Mouse (Mus musculus): ENCODE measurements around the gene Tmem120b. TPM values are rescaled to one million over a fixed set of nuclear protein-coding genes. Genes with fewer than 3 reads are reported as not detected.
A peak's percentile ranks its signal among the peaks of the same experiment; 100 is the strongest.

Tmem120b gene
- polyA plus RNA-seq, 1 experiment, result 10.4 TPM

DNA sequence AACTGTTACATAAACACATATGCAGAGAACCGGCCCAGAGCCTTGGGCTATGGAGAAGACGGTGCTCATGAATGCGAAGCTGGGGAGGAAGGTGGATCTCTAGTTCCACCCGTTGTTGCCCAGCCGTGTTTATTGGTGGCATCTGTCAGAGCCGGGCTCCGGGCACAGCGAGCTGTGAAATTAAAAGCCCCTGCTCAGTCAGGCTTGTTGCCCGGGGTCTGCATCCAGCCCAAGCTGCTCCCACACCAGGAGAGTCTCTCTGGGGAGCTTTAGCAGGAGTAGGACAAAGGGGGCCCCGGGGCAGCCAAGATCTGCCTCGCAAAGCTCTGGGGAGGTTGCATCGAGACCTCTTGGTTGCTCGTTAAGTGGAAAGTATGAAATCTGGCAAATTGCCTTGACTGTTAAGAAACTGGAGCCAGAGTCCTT is 42.1 kb downstream of the Tmem120b start:
- H3K79me2 ChIP-seq (ENCODE audit: control insufficient read depth, insufficient read depth), result no peaks in the 10 kb centered on the region
- H3K4me3 ChIP-seq (ENCODE audit: insufficient read depth, poor library complexity, severe bottlenecking), result no peak overlapping the region
- TF ChIP-seq CEBPB (IDR thresholded peaks at IDR 0.05; ENCODE audit: low read depth), result no peak
- TF ChIP-seq MYOD1 (IDR thresholded peaks at IDR 0.05; ENCODE audit: control insufficient read depth, insufficient read length, low read depth), result no peak
- no peak for TF ChIP-seq CTCF (IDR thresholded peaks at IDR 0.05; ENCODE audit: control insufficient read depth, insufficient read depth, insufficient read length)
- no peak for TF ChIP-seq MAX (IDR thresholded peaks at IDR 0.05)
- no peak for TF ChIP-seq MYOG (IDR thresholded peaks at IDR 0.05; ENCODE audit: control insufficient read depth, extremely low read depth, insufficient read length)
- TF ChIP-seq FOSL1 (IDR thresholded peaks at IDR 0.05; ENCODE audit: insufficient read depth, low read length, poor library complexity, severe bottlenecking), result no peak
- TF ChIP-seq USF1 (IDR thresholded peaks at IDR 0.05; ENCODE audit: low read depth), result no peak
- H3ac ChIP-seq (ENCODE audit: control insufficient read depth, insufficient read length, low read depth), result no peak overlapping the region
- no peaks in the 10 kb centered on the region for H3K79me3 ChIP-seq (ENCODE audit: low read depth)
- H3K27me3 ChIP-seq (ENCODE audit: control insufficient read depth, insufficient read depth, insufficient read length), result no peaks in the 10 kb centered on the region
- H3K36me3 ChIP-seq (ENCODE audit: control insufficient read depth, insufficient read depth), result no peaks in the 10 kb centered on the region

DNA sequence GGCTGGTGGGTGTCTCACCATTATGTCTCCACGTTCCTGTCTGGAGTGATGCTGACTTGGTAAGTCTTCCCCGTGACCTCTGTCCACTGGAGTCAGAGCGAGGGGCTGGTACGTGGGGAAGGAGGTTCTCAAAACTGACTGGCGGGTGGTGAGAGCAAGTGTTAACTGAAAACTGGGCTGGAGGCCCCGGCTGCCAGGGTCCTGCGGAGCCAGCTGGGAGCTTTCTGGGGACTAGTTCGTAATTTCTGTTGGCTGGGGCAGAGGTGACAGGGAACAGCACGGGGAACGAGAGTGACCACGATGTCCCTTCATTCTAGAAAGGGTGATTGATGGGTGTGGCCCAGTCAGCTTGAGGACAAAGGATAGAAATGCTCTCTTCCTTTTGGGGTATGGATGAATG is 45.9 kb downstream of the Tmem120b start:
- H3K4me3 ChIP-seq (ENCODE audit: insufficient read depth, poor library complexity, severe bottlenecking), result no peak overlapping the region
- H3K79me3 ChIP-seq (ENCODE audit: low read depth), result no peaks in the 10 kb centered on the region
- H3ac ChIP-seq (ENCODE audit: control insufficient read depth, insufficient read length, low read depth), result no peak overlapping the region
- no peak for TF ChIP-seq MYOD1 (IDR thresholded peaks at IDR 0.05; ENCODE audit: control insufficient read depth, insufficient read length, low read depth)
- no peak for TF ChIP-seq USF1 (IDR thresholded peaks at IDR 0.05; ENCODE audit: low read depth)
- no peak for TF ChIP-seq MAX (IDR thresholded peaks at IDR 0.05)
- no peak for TF ChIP-seq CEBPB (IDR thresholded peaks at IDR 0.05; ENCODE audit: low read depth)
- TF ChIP-seq CTCF (IDR thresholded peaks at IDR 0.05; ENCODE audit: control insufficient read depth, insufficient read depth, insufficient read length), result no peak
- no peak for TF ChIP-seq MYOG (IDR thresholded peaks at IDR 0.05; ENCODE audit: control insufficient read depth, extremely low read depth, insufficient read length)
- TF ChIP-seq FOSL1 (IDR thresholded peaks at IDR 0.05; ENCODE audit: insufficient read depth, low read length, poor library complexity, severe bottlenecking), result no peak
- H3K79me2 ChIP-seq (ENCODE audit: control insufficient read depth, insufficient read depth), result no peaks in the 10 kb centered on the region
- no peaks in the 10 kb centered on the region for H3K27me3 ChIP-seq (ENCODE audit: control insufficient read depth, insufficient read depth, insufficient read length)
- H3K36me3 ChIP-seq (ENCODE audit: control insufficient read depth, insufficient read depth), result no peaks in the 10 kb centered on the region

DNA sequence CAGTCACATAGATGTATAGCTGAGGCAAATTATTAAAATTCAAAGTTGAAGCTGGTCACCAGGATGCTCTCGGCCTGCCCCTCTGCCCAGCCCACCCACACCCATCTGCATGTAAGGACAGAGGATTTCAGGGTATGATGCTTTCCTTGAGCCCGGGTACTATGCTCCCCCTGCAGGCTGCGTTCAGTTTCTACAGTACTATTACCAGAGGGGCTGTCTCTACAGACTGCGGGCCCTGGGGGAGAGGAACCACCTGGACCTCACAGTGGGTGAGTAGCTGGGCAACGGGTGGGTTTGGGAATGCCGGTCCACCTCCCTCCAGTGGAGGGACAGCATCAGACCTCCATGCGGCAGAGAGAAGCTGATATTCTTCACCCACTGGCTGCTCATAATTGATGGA is 46.7 kb downstream of the Tmem120b start:
- H3ac ChIP-seq (ENCODE audit: control insufficient read depth, insufficient read length, low read depth), result no peak overlapping the region
- H3K27me3 ChIP-seq (ENCODE audit: control insufficient read depth, insufficient read depth, insufficient read length), result no peaks in the 10 kb centered on the region
- no peaks in the 10 kb centered on the region for H3K79me2 ChIP-seq (ENCODE audit: control insufficient read depth, insufficient read depth)
- no peak overlapping the region for H3K4me3 ChIP-seq (ENCODE audit: insufficient read depth, poor library complexity, severe bottlenecking)
- H3K79me3 ChIP-seq (ENCODE audit: low read depth), result no peaks in the 10 kb centered on the region
- H3K36me3 ChIP-seq (ENCODE audit: control insufficient read depth, insufficient read depth), result no peaks in the 10 kb centered on the region
- TF ChIP-seq FOSL1 (IDR thresholded peaks at IDR 0.05; ENCODE audit: insufficient read depth, low read length, poor library complexity, severe bottlenecking) (no peak), CTCF (IDR thresholded peaks at IDR 0.05; ENCODE audit: control insufficient read depth, insufficient read depth, insufficient read length) (peak; percentile 9)

DNA sequence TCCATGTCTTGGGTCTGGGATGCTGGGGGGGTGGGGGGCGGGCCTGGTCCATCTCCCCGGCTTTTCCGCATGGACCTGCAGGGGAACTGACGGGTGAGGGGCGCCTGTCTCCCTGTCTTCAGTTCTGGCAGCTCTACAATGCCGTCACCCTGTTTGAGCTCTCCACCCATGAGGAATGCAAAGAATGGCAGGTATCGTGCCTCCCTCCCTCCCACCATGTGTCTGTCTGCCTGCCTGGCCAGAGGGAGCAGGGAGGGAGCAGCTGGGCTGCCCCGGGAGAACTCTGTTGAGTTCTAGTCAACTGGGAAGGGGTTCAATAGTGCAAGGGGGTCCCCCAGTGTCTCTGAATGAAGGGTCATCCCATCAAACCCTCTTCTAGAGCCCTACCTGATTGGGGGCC is 47.9 kb downstream of the Tmem120b start:
- H3K79me3 ChIP-seq (ENCODE audit: low read depth), result no peaks in the 10 kb centered on the region
- no peak overlapping the region for H3ac ChIP-seq (ENCODE audit: control insufficient read depth, insufficient read length, low read depth)
- no peak overlapping the region for H3K4me3 ChIP-seq (ENCODE audit: insufficient read depth, poor library complexity, severe bottlenecking)
- no peaks in the 10 kb centered on the region for H3K79me2 ChIP-seq (ENCODE audit: control insufficient read depth, insufficient read depth)
- TF ChIP-seq CEBPB (IDR thresholded peaks at IDR 0.05; ENCODE audit: low read depth) (no peak), MYOD1 (IDR thresholded peaks at IDR 0.05; ENCODE audit: control insufficient read depth, insufficient read length, low read depth) (no peak), MYOG (IDR thresholded peaks at IDR 0.05; ENCODE audit: control insufficient read depth, extremely low read depth, insufficient read length) (no peak)
- no peaks in the 10 kb centered on the region for H3K27me3 ChIP-seq (ENCODE audit: control insufficient read depth, insufficient read depth, insufficient read length)
- H3K36me3 ChIP-seq (ENCODE audit: control insufficient read depth, insufficient read depth), result no peaks in the 10 kb centered on the region

DNA sequence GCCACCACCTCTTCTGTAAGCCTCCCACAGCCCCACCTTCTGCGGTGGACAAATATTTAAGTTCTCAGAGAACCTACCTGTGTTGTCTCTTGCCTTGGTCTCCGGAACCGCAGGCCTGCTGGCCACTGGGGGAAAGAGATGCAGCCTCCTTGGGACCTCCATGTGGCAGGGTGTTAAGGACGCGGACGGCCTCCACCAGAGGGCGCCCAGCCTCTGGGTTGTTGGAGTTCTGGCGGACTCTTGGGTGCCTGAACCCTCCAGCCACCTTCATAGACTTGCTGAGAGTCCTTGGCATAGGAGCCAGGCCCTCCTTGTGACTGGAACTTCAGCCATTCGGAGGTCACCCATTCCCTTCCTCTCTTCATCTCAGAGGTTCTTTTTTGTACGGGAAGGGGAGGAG is 49.0 kb downstream of the Tmem120b start:
- Histone ChIP-seq H3K27me3 (ENCODE audit: control insufficient read depth, insufficient read depth, insufficient read length) (no peaks in the 10 kb centered on the region), H3K79me2 (ENCODE audit: control insufficient read depth, insufficient read depth) (no peaks in the 10 kb centered on the region), H3K4me3 (ENCODE audit: insufficient read depth, poor library complexity, severe bottlenecking) (no peak overlapping the region), H3ac (ENCODE audit: control insufficient read depth, insufficient read length, low read depth) (no peak overlapping the region), H3K36me3 (ENCODE audit: control insufficient read depth, insufficient read depth) (no peaks in the 10 kb centered on the region), H3K79me3 (ENCODE audit: low read depth) (no peaks in the 10 kb centered on the region)
- TF ChIP-seq FOSL1 (IDR thresholded peaks at IDR 0.05; ENCODE audit: insufficient read depth, low read length, poor library complexity, severe bottlenecking) (no peak), CTCF (IDR thresholded peaks at IDR 0.05; ENCODE audit: control insufficient read depth, insufficient read depth, insufficient read length) (peak; percentile 83), MYOD1 (IDR thresholded peaks at IDR 0.05; ENCODE audit: control insufficient read depth, insufficient read length, low read depth) (no peak)

DNA sequence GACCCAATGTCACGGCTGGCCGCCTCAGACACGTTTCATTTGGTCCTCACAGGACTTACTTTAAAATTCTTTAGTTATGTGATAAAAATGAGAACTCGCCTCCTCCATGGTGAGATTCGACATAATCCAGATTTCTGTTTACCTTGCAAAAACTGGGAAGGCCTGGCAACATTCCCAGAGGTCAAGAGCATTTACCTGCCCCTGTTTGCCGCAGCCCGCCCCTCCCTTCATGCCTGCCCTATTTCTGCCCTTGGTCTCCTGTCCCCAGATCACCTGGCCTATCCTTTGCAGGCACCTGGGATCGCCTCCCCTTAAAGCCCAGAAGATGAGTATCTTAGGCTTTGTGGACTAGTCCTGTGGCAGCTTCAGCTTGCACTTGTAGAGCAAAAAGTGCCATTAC is 49.6 kb downstream of the Tmem120b start:
- Histone ChIP-seq H3K36me3 (ENCODE audit: control insufficient read depth, insufficient read depth) (no peaks in the 10 kb centered on the region), H3K79me3 (ENCODE audit: low read depth) (no peaks in the 10 kb centered on the region), H3ac (ENCODE audit: control insufficient read depth, insufficient read length, low read depth) (no peak overlapping the region), H3K79me2 (ENCODE audit: control insufficient read depth, insufficient read depth) (no peaks in the 10 kb centered on the region), H3K27me3 (ENCODE audit: control insufficient read depth, insufficient read depth, insufficient read length) (no peaks in the 10 kb centered on the region), H3K4me3 (ENCODE audit: insufficient read depth, poor library complexity, severe bottlenecking) (no peak overlapping the region)
- TF ChIP-seq MYOD1 (IDR thresholded peaks at IDR 0.05; ENCODE audit: control insufficient read depth, insufficient read length, low read depth) (no peak), MYOG (IDR thresholded peaks at IDR 0.05; ENCODE audit: control insufficient read depth, extremely low read depth, insufficient read length) (no peak), CEBPB (IDR thresholded peaks at IDR 0.05; ENCODE audit: low read depth) (no peak), USF1 (IDR thresholded peaks at IDR 0.05; ENCODE audit: low read depth) (no peak), FOSL1 (IDR thresholded peaks at IDR 0.05; ENCODE audit: insufficient read depth, low read length, poor library complexity, severe bottlenecking) (no peak), MAX (IDR thresholded peaks at IDR 0.05) (no peak), CTCF (IDR thresholded peaks at IDR 0.05; ENCODE audit: control insufficient read depth, insufficient read depth, insufficient read length) (no peak)
